Mouse (Mus musculus): ENCODE data around the gene Apoa4.

DNA sequence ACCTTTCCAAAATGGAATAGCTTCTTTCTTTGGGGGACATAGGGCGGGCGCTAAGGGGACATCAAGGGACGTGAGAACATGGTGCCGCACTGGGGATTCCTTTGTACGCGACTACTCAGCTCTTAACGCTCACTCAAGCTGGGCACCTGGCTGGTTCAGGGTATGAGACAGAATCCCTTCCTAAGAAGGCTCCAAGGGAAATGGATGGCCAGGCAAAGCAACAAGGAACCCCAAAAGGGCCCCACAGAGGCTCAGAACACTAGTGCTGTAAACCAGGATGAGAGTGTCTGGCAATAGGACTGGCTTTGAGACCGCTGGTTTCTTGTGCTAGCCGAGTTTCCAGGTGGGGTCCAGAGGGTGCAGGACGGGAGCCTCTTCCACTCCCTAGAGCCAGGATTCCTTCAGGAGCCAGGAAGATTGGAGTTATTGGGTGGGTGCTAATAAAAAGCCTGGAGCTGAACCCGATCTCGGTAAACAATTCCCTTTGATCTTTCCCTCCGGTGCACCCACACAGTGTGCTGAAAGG, 10.0 kb upstream of the Apoa4 start:
- no peak for TF ChIP-seq CHD2 (IDR thresholded peaks at IDR 0.05; ENCODE audit: low read depth, low read length)
- TF ChIP-seq HCFC1 (IDR thresholded peaks at IDR 0.05; ENCODE audit: borderline replicate concordance, insufficient read depth, low read length) = no peak
- no peak for TF ChIP-seq ZC3H11A (IDR thresholded peaks at IDR 0.05; ENCODE audit: borderline replicate concordance, low read depth, low read length)
- TF ChIP-seq ZNF384 (IDR thresholded peaks at IDR 0.05; ENCODE audit: low read depth, low read length) = no peak

Measured in ES-E14 (cell line).